Mouse (Mus musculus): ENCODE data around the gene Ormdl3.
A peak's percentile ranks its signal among the peaks of the same experiment; 100 is the strongest.
"Not testable (repeated sequence)": the region's sequence is repeated elsewhere in the genome, so short reads cannot be mapped to it uniquely, and the experiment has no call there.

Ormdl3 gene

GRCm38 (mm10) chr11:98586892-98587563, at the start of gene Ormdl3:
Ormdl3 (minus strand) TSS chr11:98587368.
- DNase-seq (ENCODE audit: low spot score): peak; percentile 100

- peak; percentile 55 for DNase-seq (ENCODE audit: low spot score)
These were observed 48.3 kb upstream of the Ormdl3 start for GRCm38 (mm10) chr11:98635312-98635970.

- DNase-seq (ENCODE audit: low spot score): no peak
These were observed 43.5 kb upstream of the Ormdl3 start for GRCm38 (mm10) chr11:98630646-98631045.

- DNase-seq (ENCODE audit: low spot score): no peak
These were observed 41.5 kb upstream of the Ormdl3 start for GRCm38 (mm10) chr11:98628706-98629105.

GRCm38 (mm10) chr11:98625611-98626410, 38.6 kb upstream of the Ormdl3 start, which contains the start of the genes Gm12355 and Gsdma3:
Gm12355 (minus strand) TSS chr11:98625661.
Gsdma3 (plus strand) TSS chr11:98626360.
- DNase-seq (ENCODE audit: low spot score): no peak

- DNase-seq (ENCODE audit: low spot score): not testable (repeated sequence)
These were observed 37.2 kb upstream of the Ormdl3 start for GRCm38 (mm10) chr11:98624381-98624780.

- not testable (repeated sequence) for DNase-seq (ENCODE audit: low spot score)
These were observed 36.8 kb upstream of the Ormdl3 start for GRCm38 (mm10) chr11:98623981-98624380.

GRCm38 (mm10) chr11:98620791-98621190, 33.6 kb upstream of the Ormdl3 start:
- DNase-seq (ENCODE audit: low spot score): no peak

GRCm38 (mm10) chr11:98606763-98607162, 19.6 kb upstream of the Ormdl3 start:
- DNase-seq (ENCODE audit: low spot score): peak; percentile 87

GRCm38 (mm10) chr11:98604911-98605310, 17.7 kb upstream of the Ormdl3 start:
- DNase-seq (ENCODE audit: low spot score): not testable (repeated sequence)

GRCm38 (mm10) chr11:98603953-98604352, 16.8 kb upstream of the Ormdl3 start:
- DNase-seq (ENCODE audit: low spot score): no peak

- peak; percentile 78 for DNase-seq (ENCODE audit: low spot score)
These were observed 15.0 kb upstream of the Ormdl3 start for GRCm38 (mm10) chr11:98602090-98602690.

- DNase-seq (ENCODE audit: low spot score): no peak
These were observed 12.1 kb upstream of the Ormdl3 start for GRCm38 (mm10) chr11:98599291-98599690.

- DNase-seq (ENCODE audit: low spot score): no peak
These were observed 11.7 kb upstream of the Ormdl3 start for GRCm38 (mm10) chr11:98598851-98599290.

- no peak for DNase-seq (ENCODE audit: low spot score)
These were observed 10.8 kb upstream of the Ormdl3 start, which contains the start of gene Lrrc3c for GRCm38 (mm10) chr11:98597991-98598390. Lrrc3c (plus strand) TSS chr11:98598291.

- peak; percentile 86 for DNase-seq (ENCODE audit: low spot score)
These were observed 10.2 kb upstream of the Ormdl3 start for GRCm38 (mm10) chr11:98597363-98597762.

- DNase-seq (ENCODE audit: low spot score): no peak
These were observed 8.8 kb upstream of the Ormdl3 start for GRCm38 (mm10) chr11:98595955-98596354.

GRCm38 (mm10) chr11:98595473-98595872, 8.3 kb upstream of the Ormdl3 start:
- DNase-seq (ENCODE audit: low spot score): no peak

GRCm38 (mm10) chr11:98595021-98595420, 7.9 kb upstream of the Ormdl3 start:
- no peak for DNase-seq (ENCODE audit: low spot score)

- peak; percentile 57 for DNase-seq (ENCODE audit: low spot score)
These were observed 3.6 kb upstream of the Ormdl3 start for GRCm38 (mm10) chr11:98590548-98591445.

GRCm38 (mm10) chr11:98589306-98589705, 2.1 kb upstream of the Ormdl3 start:
- no peak for DNase-seq (ENCODE audit: low spot score)
